Mouse (Mus musculus) NIH3T3 (cell line): ENCODE measurements around the gene Ttyh2.
"Not testable (repeated sequence)": the region's sequence is repeated elsewhere in the genome, so short reads cannot be mapped to it uniquely, and the experiment has no call there.

Source experiments
- DNase-seq: peaks from one replicate; pipeline ENCODE4 v3.0.0-alpha.2; 2012; ENCODE audit warnings: low read depth

The Ttyh2 gene

GRCm38 (mm10) chr11:114662161-114662560, 13.1 kb upstream of the Ttyh2 start:
- DNase-seq = no peak

GRCm38 (mm10) chr11:114662746-114663362, 12.4 kb upstream of the Ttyh2 start:
- DNase-seq = peak; percentile 80

- DNase-seq = no peak
These were observed 11.1 kb upstream of the Ttyh2 start for GRCm38 (mm10) chr11:114664164-114664563.

GRCm38 (mm10) chr11:114665463-114665862, 9.8 kb upstream of the Ttyh2 start:
- DNase-seq = no peak

- no peak for DNase-seq
These were observed 8.4 kb upstream of the Ttyh2 start for GRCm38 (mm10) chr11:114666786-114667185.

- no peak for DNase-seq
These were observed 7.8 kb upstream of the Ttyh2 start for GRCm38 (mm10) chr11:114667236-114667931.

- peak; percentile 73 for DNase-seq
These were observed 7.3 kb upstream of the Ttyh2 start for GRCm38 (mm10) chr11:114667932-114668285.

GRCm38 (mm10) chr11:114668301-114668710, 6.9 kb upstream of the Ttyh2 start, which contains the start of gene Rpl38:
Rpl38 (plus strand) TSS chr11:114668524.
- DNase-seq = peak; percentile 98

- peak; percentile 91 for DNase-seq
These were observed 6.2 kb upstream of the Ttyh2 start for GRCm38 (mm10) chr11:114668741-114669623.

GRCm38 (mm10) chr11:114669651-114670168, 5.5 kb upstream of the Ttyh2 start:
- DNase-seq = peak; percentile 43

GRCm38 (mm10) chr11:114671147-114671546, 4.1 kb upstream of the Ttyh2 start:
- no peak for DNase-seq

- peak; percentile 79 for DNase-seq
These were observed 2.2 kb upstream of the Ttyh2 start for GRCm38 (mm10) chr11:114672794-114673718.

GRCm38 (mm10) chr11:114673719-114674050, 1.5 kb upstream of the Ttyh2 start:
- DNase-seq = no peak

- DNase-seq = no peak
These were observed 1.1 kb upstream of the Ttyh2 start for GRCm38 (mm10) chr11:114674180-114674579.

- not testable (repeated sequence) for DNase-seq
These were observed 435 bp upstream of the Ttyh2 start for GRCm38 (mm10) chr11:114674796-114675195.

GRCm38 (mm10) chr11:114675826-114676401, 683 bp downstream of the Ttyh2 start:
- peak; percentile 72 for DNase-seq

GRCm38 (mm10) chr11:114676431-114676830, 1.2 kb downstream of the Ttyh2 start:
- peak; percentile 55 for DNase-seq

GRCm38 (mm10) chr11:114676896-114677530, 1.8 kb downstream of the Ttyh2 start:
- no peak for DNase-seq

GRCm38 (mm10) chr11:114679582-114679981, 4.4 kb downstream of the Ttyh2 start:
- DNase-seq = no peak

- no peak for DNase-seq
These were observed 5.1 kb downstream of the Ttyh2 start for GRCm38 (mm10) chr11:114680291-114680690.

- no peak for DNase-seq
These were observed 5.8 kb downstream of the Ttyh2 start for GRCm38 (mm10) chr11:114681054-114681453.
